Mouse (Mus musculus): ENCODE data around the gene Borcs6. TPM values are rescaled to one million over a fixed set of nuclear protein-coding genes. Genes with fewer than 3 reads are reported as not detected.

Gene Borcs6
- polyA plus RNA-seq (2017; shearing (Covaris generic)), result 3.8 TPM

DNA sequence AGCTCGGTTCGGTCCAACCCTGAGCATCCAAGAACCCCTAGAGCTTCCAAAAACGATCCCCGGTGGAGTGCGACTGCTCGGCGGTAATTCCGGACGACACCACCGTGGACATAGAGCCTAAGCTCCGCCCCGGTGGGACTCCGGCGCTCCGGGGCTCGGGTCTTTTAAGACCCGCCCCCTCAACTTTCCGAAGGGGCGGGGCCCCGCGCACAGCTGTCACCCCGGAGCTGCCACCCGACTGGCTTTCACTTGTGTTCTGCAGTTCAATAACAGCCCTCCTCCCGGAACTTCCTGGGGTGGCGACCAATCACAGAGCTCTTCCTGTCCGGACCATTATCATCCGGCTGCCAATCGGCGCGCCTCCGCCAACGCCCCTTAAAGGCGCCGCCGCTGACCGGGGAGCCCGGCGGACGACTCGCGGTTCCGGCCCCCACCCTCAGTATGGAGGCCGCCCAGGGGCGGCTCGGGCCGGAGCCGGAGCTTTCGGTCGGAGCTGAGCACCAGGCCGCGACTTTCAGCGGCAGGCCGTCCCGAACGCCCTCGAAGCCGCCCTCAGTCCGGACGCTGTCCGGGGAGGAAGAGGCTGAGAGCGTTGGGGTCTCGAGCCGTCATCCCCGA is at the start of gene Borcs6:
Gene Borcs6 (plus strand): TSS at position 361 of the 618 bp plus-strand sequence.

GRCm38 (mm10) chr11:69015644-69016441 is 43.7 kb upstream of the Borcs6 start, which contains the start of gene Ctc1:
Ctc1 (plus strand) TSS chr11:69015911.

GRCm38 (mm10) chr11:69045531-69046394 is 13.8 kb upstream of the Borcs6 start, which contains the start of gene Aurkb:
Aurkb (plus strand) TSS chr11:69045647.

GRCm38 (mm10) chr11:69070590-69071222 is 11.2 kb downstream of the Borcs6 start, which contains the start of gene Tmem107:
Tmem107 (plus strand) TSS chr11:69070806.

DNA sequence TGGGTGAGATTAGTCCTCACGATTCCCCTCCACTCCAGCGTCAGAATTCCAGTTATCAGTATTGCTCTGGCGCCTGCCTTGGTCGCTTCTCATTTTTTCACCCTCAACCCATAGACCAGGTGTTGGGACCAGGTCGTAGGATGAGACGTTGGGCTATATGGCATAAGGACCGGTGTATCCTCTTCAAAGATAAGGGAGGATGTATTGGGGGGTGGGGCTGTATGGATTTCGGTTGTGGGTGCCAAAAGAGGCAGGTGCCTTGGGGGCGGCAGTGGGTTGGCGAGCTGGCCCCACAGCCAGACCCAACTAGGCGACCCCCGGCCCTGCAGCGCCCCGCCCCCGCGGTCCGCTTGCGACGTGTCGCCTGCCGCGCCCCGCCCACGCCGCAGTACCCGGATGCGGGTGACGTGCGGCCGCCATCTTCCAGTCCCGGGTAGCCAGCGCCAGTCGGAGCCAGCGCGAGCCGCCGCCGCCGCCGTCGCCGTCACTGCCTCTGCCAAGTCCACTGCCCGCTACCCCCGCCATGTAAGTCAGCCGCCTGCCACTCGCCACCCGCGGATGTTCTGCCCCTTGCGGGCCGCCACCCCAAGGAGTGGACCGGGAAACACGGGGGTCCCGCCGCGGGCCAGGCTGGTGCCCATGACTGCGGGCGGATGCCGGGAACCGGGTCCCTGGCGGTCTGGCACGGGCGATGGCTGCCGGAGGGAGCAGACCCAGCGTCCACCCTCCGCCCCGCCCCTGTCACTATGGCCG is 28.8 kb downstream of the Borcs6 start, which contains the start of gene Vamp2:
Gene Vamp2 (plus strand): TSS at position 388 of the 753 bp plus-strand sequence.

GRCm38 (mm10) chr11:69094697-69095429 is 35.3 kb downstream of the Borcs6 start, which contains the start of gene Per1:
Per1 (plus strand) TSS chr11:69095217.

Other genes starting within 250 kb of the Borcs6 start
- gene Ndel1, start 187.9 kb upstream of the Borcs6 start, polyA plus RNA-seq (2017; shearing (Covaris generic)), result 150 TPM
- gene Rnf222, start 171.2 kb upstream of the Borcs6 start, polyA plus RNA-seq (2017; shearing (Covaris generic)), result not detected
- gene Rpl26, start 158.1 kb upstream of the Borcs6 start, polyA plus RNA-seq (2017; shearing (Covaris generic)), result 1,162 TPM
- gene Odf4, start 132.6 kb upstream of the Borcs6 start, polyA plus RNA-seq (2017; shearing (Covaris generic)), result 0.32 TPM
- gene Arhgef15, start 102.2 kb upstream of the Borcs6 start, polyA plus RNA-seq (2017; shearing (Covaris generic)), result 0.19 TPM
- 10.2 TPM for gene Slc25a35, start 91.6 kb upstream of the Borcs6 start, polyA plus RNA-seq (2017; shearing (Covaris generic))
- gene Rangrf, start 84.5 kb upstream of the Borcs6 start, polyA plus RNA-seq (2017; shearing (Covaris generic)), result 10.0 TPM
- gene Pfas, start 51.3 kb upstream of the Borcs6 start, polyA plus RNA-seq (2017; shearing (Covaris generic)), result 2.6 TPM
- 22.0 TPM for gene Ctc1, start 43.8 kb upstream of the Borcs6 start, polyA plus RNA-seq (2017; shearing (Covaris generic))
- 0.25 TPM for gene Aurkb, start 14.1 kb upstream of the Borcs6 start, polyA plus RNA-seq (2017; shearing (Covaris generic))
- 4.3 TPM for gene Tmem107, start 11.1 kb downstream of the Borcs6 start, polyA plus RNA-seq (2017; shearing (Covaris generic))
- gene Vamp2, start 28.8 kb downstream of the Borcs6 start, polyA plus RNA-seq (2017; shearing (Covaris generic)), result 265 TPM
- 80.9 TPM for gene Per1, start 35.5 kb downstream of the Borcs6 start, polyA plus RNA-seq (2017; shearing (Covaris generic))
- gene Hes7, start 60.7 kb downstream of the Borcs6 start, polyA plus RNA-seq (2017; shearing (Covaris generic)), result not detected
- not detected for gene 9130213A22Rik, start 62.9 kb downstream of the Borcs6 start, polyA plus RNA-seq (2017; shearing (Covaris generic))
- gene Aloxe3, start 66.2 kb downstream of the Borcs6 start, polyA plus RNA-seq (2017; shearing (Covaris generic)), result 0.07 TPM
- gene Alox12b, start 97.3 kb downstream of the Borcs6 start, polyA plus RNA-seq (2017; shearing (Covaris generic)), result not detected
- 0.25 TPM for gene Alox8, start 138.1 kb downstream of the Borcs6 start, polyA plus RNA-seq (2017; shearing (Covaris generic))
- gene Gucy2e, start 177.3 kb downstream of the Borcs6 start, polyA plus RNA-seq (2017; shearing (Covaris generic)), result 0.04 TPM